Mouse (Mus musculus): ENCODE data around the gene Mrpl12. TPM values are rescaled to one million over a fixed set of nuclear protein-coding genes. Genes with fewer than 3 reads are reported as not detected.

Mrpl12 gene
- polyA plus RNA-seq, 1 experiment from 2014 or later: 67.7 TPM

DNA sequence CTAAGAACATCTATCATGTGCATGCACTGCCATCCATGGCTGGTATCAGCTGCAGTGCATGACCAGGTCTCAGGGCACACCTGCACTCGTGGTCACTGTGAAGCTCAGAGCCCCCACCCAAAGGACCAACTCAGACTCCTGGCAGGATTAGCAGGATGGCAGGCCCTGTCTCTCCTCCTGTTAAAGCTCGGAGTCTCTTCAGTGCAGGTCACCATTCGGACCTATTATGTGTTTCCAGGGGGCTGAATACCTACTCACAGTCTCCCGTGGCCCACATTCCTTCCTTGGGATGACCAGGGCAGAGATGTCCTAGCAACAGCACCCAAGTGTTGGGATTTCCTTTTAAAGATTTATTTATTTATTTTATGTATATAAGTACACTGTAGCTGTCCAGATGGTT lies 32.7 kb downstream of the Mrpl12 start:
- 69% methylated on average over 4 of the region's 4 CpGs for WGBS
- DNase-seq (ENCODE audit: low spot score) (no peak), ATAC-seq (no peak)
- Histone ChIP-seq H3K9me3 (ENCODE audit: low read length) (no peaks in the 10 kb centered on the region), H3K4me2 (replicated peaks; ENCODE audit: low read depth, low read length) (no peak overlapping the region), H3K36me3 (ENCODE audit: insufficient read depth, low read length) (no peaks in the 10 kb centered on the region), H3K4me1 (ENCODE audit: insufficient read depth, low read depth, low read length) (peaks cover 12% of the 10 kb centered on the region), H3K9ac (replicated peaks; ENCODE audit: low read depth) (no peak overlapping the region), H3K27me3 (replicated peaks; ENCODE audit: insufficient read depth, low read length) (no peaks in the 10 kb centered on the region), H3K27ac (ENCODE audit: low read length) (no peak overlapping the region), H3K4me3 (ENCODE audit: low read depth, low read length) (no peak overlapping the region)
- TF ChIP-seq CTCF (IDR thresholded peaks at IDR 0.05) (no peak), EP300 (IDR thresholded peaks at IDR 0.05) (no peak)

GRCm38 (mm10) chr11:120518027-120518426 lies 33.6 kb downstream of the Mrpl12 start:
- WGBS: 20% methylated on average over 6 of the region's 6 CpGs
- no peak overlapping the region for H3K4me3 ChIP-seq (ENCODE audit: low read depth, low read length)
- DNase-seq (ENCODE audit: low spot score): peak; percentile 95
- H3K36me3 ChIP-seq (ENCODE audit: insufficient read depth, low read length): no peaks in the 10 kb centered on the region
- H3K9me3 ChIP-seq (ENCODE audit: low read length): no peaks in the 10 kb centered on the region
- TF ChIP-seq EP300 (IDR thresholded peaks at IDR 0.05): no peak
- TF ChIP-seq CTCF (IDR thresholded peaks at IDR 0.05): no peak
- peaks cover 12% of the 10 kb centered on the region for H3K4me1 ChIP-seq (ENCODE audit: insufficient read depth, low read depth, low read length)
- H3K27me3 ChIP-seq (replicated peaks; ENCODE audit: insufficient read depth, low read length): no peaks in the 10 kb centered on the region
- no peak overlapping the region for H3K9ac ChIP-seq (replicated peaks; ENCODE audit: low read depth)
- ATAC-seq: peak; percentile 74
- no peak overlapping the region; the same call in 1 of the 2 replicates for H3K4me2 ChIP-seq (replicated peaks; ENCODE audit: low read depth, low read length)
- peak overlapping the region; percentile 80 for H3K27ac ChIP-seq (ENCODE audit: low read length)

- H3K4me2 ChIP-seq (replicated peaks; ENCODE audit: low read depth, low read length): no peak overlapping the region; the same call in 1 of the 2 replicates
- H3K4me3 ChIP-seq (ENCODE audit: low read depth, low read length): no peak overlapping the region
- ATAC-seq (peak; percentile 17; the same call in 1 of the 2 replicates), DNase-seq (ENCODE audit: low spot score) (peak; percentile 59)
- no peaks in the 10 kb centered on the region for H3K9me3 ChIP-seq (ENCODE audit: low read length)
- H3K9ac ChIP-seq (replicated peaks; ENCODE audit: low read depth): no peak overlapping the region
- H3K27me3 ChIP-seq (replicated peaks; ENCODE audit: insufficient read depth, low read length): no peaks in the 10 kb centered on the region
- H3K4me1 ChIP-seq (ENCODE audit: insufficient read depth, low read depth, low read length): peaks cover 12% of the 10 kb centered on the region
- H3K36me3 ChIP-seq (ENCODE audit: insufficient read depth, low read length): no peaks in the 10 kb centered on the region
- H3K27ac ChIP-seq (ENCODE audit: low read length): peak overlapping the region; percentile 80
- no peak for TF ChIP-seq CTCF (IDR thresholded peaks at IDR 0.05)
- TF ChIP-seq EP300 (IDR thresholded peaks at IDR 0.05): no peak
- 44% methylated on average over 6 of the region's 6 CpGs for WGBS
These were observed 34.1 kb downstream of the Mrpl12 start for GRCm38 (mm10) chr11:120518558-120518957.

- Histone ChIP-seq H3K36me3 (ENCODE audit: insufficient read depth, low read length) (no peaks in the 10 kb centered on the region), H3K9me3 (ENCODE audit: low read length) (no peaks in the 10 kb centered on the region), H3K9ac (replicated peaks; ENCODE audit: low read depth) (no peak overlapping the region), H3K27me3 (replicated peaks; ENCODE audit: insufficient read depth, low read length) (no peaks in the 10 kb centered on the region), H3K4me3 (ENCODE audit: low read depth, low read length) (no peak overlapping the region), H3K4me1 (ENCODE audit: insufficient read depth, low read depth, low read length) (peaks cover 12% of the 10 kb centered on the region), H3K4me2 (replicated peaks; ENCODE audit: low read depth, low read length) (0 out of 2 replicates have a peak overlapping the region, but pooled peaks have one; percentile 20), H3K27ac (ENCODE audit: low read length) (peak overlapping the region; percentile 81)
- DNase-seq (ENCODE audit: low spot score): peak; percentile 96
- ATAC-seq: peak; percentile 88
- TF ChIP-seq EP300 (IDR thresholded peaks at IDR 0.05): peak; percentile 56
- no peak for TF ChIP-seq CTCF (IDR thresholded peaks at IDR 0.05)
- WGBS: 26% methylated on average over 9 of the region's 9 CpGs
These were observed 35.3 kb downstream of the Mrpl12 start for GRCm38 (mm10) chr11:120519738-120520137.

DNA sequence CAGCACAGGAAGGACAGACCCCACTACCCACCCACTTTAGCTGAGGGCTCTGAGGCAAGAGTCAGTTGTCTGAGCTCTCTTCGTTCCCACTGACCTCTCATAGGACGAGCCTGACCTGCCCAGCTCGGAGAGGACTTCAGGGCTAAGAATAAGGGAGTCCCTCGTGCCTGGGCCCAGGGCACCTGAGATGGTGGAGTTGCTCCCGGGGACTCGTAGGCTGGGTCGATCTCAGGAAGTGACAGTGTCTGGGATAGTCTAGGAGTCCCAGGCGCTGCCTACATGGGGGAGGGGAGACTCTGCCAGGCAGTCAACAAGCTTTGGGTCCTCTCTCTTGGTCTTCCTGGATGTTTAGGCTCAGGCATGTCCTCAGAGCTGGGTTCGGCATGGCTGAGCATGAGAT lies 36.1 kb downstream of the Mrpl12 start:
- no peaks in the 10 kb centered on the region for H3K27me3 ChIP-seq (replicated peaks; ENCODE audit: insufficient read depth, low read length)
- H3K9ac ChIP-seq (replicated peaks; ENCODE audit: low read depth): no peak overlapping the region
- 0 out of 2 replicates have a peak, but pooled peaks have one; percentile 1 for ATAC-seq
- peak overlapping the region; percentile 81 for H3K27ac ChIP-seq (ENCODE audit: low read length)
- no peaks in the 10 kb centered on the region for H3K36me3 ChIP-seq (ENCODE audit: insufficient read depth, low read length)
- no peaks in the 10 kb centered on the region for H3K9me3 ChIP-seq (ENCODE audit: low read length)
- DNase-seq (ENCODE audit: low spot score): no peak
- H3K4me3 ChIP-seq (ENCODE audit: low read depth, low read length): no peak overlapping the region
- TF ChIP-seq EP300 (IDR thresholded peaks at IDR 0.05): no peak
- TF ChIP-seq CTCF (IDR thresholded peaks at IDR 0.05): no peak
- H3K4me2 ChIP-seq (replicated peaks; ENCODE audit: low read depth, low read length): no peak overlapping the region
- peaks cover 12% of the 10 kb centered on the region for H3K4me1 ChIP-seq (ENCODE audit: insufficient read depth, low read depth, low read length)
- 67% methylated on average over 9 of the region's 9 CpGs for WGBS

DNA sequence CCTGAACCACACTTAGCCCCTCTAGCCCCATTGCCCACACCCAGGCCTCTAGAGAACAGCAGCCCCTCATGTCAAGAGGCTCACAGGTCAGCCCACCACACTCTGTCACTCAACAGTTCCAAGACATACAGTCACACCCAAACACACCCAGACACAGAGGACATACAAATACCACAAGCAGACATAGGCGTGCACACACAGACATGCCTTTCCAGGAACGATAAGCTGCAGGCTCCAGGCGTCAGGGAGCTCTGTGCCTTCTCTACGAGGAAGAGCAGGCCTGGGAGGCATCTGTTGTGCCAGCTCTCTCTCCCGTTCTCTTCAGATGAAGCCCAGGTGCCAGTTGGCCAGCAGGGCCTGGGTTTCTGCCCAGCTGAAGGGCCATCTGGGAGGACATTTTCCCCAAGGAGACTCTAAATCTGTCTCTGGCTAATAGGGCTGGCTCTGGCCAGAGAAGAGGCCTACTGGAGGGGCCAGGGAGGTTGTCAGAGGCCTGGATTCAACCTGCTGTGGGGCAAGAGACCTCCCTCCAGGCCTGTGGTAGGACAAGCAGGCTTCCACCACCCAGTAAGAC lies 36.6 kb downstream of the Mrpl12 start:
- peak overlapping the region; percentile 81 for H3K27ac ChIP-seq (ENCODE audit: low read length)
- DNase-seq (ENCODE audit: low spot score) (peak; percentile 48), ATAC-seq (peak; percentile 47)
- no peaks in the 10 kb centered on the region for H3K27me3 ChIP-seq (replicated peaks; ENCODE audit: insufficient read depth, low read length)
- H3K4me1 ChIP-seq (ENCODE audit: insufficient read depth, low read depth, low read length): peaks cover 12% of the 10 kb centered on the region
- TF ChIP-seq EP300 (IDR thresholded peaks at IDR 0.05): no peak
- TF ChIP-seq CTCF (IDR thresholded peaks at IDR 0.05): no peak
- H3K4me2 ChIP-seq (replicated peaks; ENCODE audit: low read depth, low read length): no peak overlapping the region
- no peaks in the 10 kb centered on the region for H3K36me3 ChIP-seq (ENCODE audit: insufficient read depth, low read length)
- 48% methylated on average over 5 of the region's 5 CpGs for WGBS
- no peak overlapping the region for H3K9ac ChIP-seq (replicated peaks; ENCODE audit: low read depth)
- no peak overlapping the region for H3K4me3 ChIP-seq (ENCODE audit: low read depth, low read length)
- no peaks in the 10 kb centered on the region for H3K9me3 ChIP-seq (ENCODE audit: low read length)
